Mouse (Mus musculus): ENCODE data around the gene Pgbd5. TPM values are rescaled to one million over a fixed set of nuclear protein-coding genes. Genes with fewer than 3 reads are reported as not detected.

Gene Pgbd5
- 0.30 TPM for polyA plus RNA-seq (2014; fragmentation: Illumina TruSeq; extraction: RNeasy Lipid Tissue Mini Kit (QIAGEN cat#74804); ENCODE audit: low replicate concordance)

GRCm38 (mm10) chr8:124439558-124439957, at the start of gene Pgbd5:
Gene Pgbd5 (minus strand): TSS chr8:124439658.

Other genes starting within 250 kb of the Pgbd5 start
- 10.5 TPM for gene Galnt2, start 208.3 kb downstream of the Pgbd5 start, polyA plus RNA-seq (2014; fragmentation: Illumina TruSeq; extraction: RNeasy Lipid Tissue Mini Kit (QIAGEN cat#74804); ENCODE audit: low replicate concordance)
- 15.3 TPM for gene Cog2, start 81.1 kb upstream of the Pgbd5 start, polyA plus RNA-seq (2014; fragmentation: Illumina TruSeq; extraction: RNeasy Lipid Tissue Mini Kit (QIAGEN cat#74804); ENCODE audit: low replicate concordance)
- gene Agt, start 130.0 kb upstream of the Pgbd5 start, polyA plus RNA-seq (2014; fragmentation: Illumina TruSeq; extraction: RNeasy Lipid Tissue Mini Kit (QIAGEN cat#74804); ENCODE audit: low replicate concordance) = 0.45 TPM
- gene Capn9, start 136.5 kb upstream of the Pgbd5 start, polyA plus RNA-seq (2014; fragmentation: Illumina TruSeq; extraction: RNeasy Lipid Tissue Mini Kit (QIAGEN cat#74804); ENCODE audit: low replicate concordance) = 0.22 TPM
- gene 2310022B05Rik, start 223.7 kb upstream of the Pgbd5 start, polyA plus RNA-seq (2014; fragmentation: Illumina TruSeq; extraction: RNeasy Lipid Tissue Mini Kit (QIAGEN cat#74804); ENCODE audit: low replicate concordance) = 6.2 TPM

All from small intestine, adult 10 weeks (tissue).